Mouse (Mus musculus) Patski (cell line): Measurements from ENCODE around the gene Simc1. TPM values are rescaled to one million over a fixed set of nuclear protein-coding genes. Genes with fewer than 3 reads are reported as not detected.
A peak's percentile ranks its signal among the peaks of the same experiment; 100 is the strongest.

Experiments
- ATAC-seq: fragments of 100-300 bp; one replicate; pipeline ENCODE4 v1.8.0; 2021
- CTCF ChIA-PET: fragments of 350-600 bp; sonication (Branson Sonifier 250); formaldehyde crosslinking; loops from one replicate; lab custom pipeline; 2022; ENCODE audit warnings: inconsistent platforms; lab: Charles Lee
- POLR2A ChIA-PET: fragments of 350-600 bp; sonication (Branson Sonifier 250); formaldehyde crosslinking; loops from one replicate; lab custom pipeline; 2022; ENCODE audit warnings: antibody characterized with exemption, inconsistent platforms; lab: Charles Lee
- DNase-seq: peaks from one replicate; pipeline ENCODE4 v3.0.0-alpha.2; 2011; ENCODE audit warnings: low read depth, low spot score
- H3K27me3 ChIP-seq: fragments of 371-371 bp; one replicate; pipeline ENCODE4 v1.5.1; 2021
- CTCF ChIP-seq: fragments of 100-300 bp; IDR thresholded peaks from one replicate; pipeline ENCODE4 v1.5.1; 2021
- in situ Hi-C: fragments of 300-500 bp; cut with MboI; formaldehyde crosslinking; loops from 3 replicates; pipeline ENCODE4 v1.11.1; 2018; ENCODE audit warnings: low pct_unique_long_range_greater_than_20kb, mixed read lengths
- polyA plus RNA-seq: library from polyadenylated mRNA; unstranded; gene quantifications from one replicate; pipeline ENCODE4 v1.2.3, GENCODE M21; 2021

The Simc1 gene
- polyA plus RNA-seq, 1 experiment from 2014 or later: 8.8 TPM

DNA sequence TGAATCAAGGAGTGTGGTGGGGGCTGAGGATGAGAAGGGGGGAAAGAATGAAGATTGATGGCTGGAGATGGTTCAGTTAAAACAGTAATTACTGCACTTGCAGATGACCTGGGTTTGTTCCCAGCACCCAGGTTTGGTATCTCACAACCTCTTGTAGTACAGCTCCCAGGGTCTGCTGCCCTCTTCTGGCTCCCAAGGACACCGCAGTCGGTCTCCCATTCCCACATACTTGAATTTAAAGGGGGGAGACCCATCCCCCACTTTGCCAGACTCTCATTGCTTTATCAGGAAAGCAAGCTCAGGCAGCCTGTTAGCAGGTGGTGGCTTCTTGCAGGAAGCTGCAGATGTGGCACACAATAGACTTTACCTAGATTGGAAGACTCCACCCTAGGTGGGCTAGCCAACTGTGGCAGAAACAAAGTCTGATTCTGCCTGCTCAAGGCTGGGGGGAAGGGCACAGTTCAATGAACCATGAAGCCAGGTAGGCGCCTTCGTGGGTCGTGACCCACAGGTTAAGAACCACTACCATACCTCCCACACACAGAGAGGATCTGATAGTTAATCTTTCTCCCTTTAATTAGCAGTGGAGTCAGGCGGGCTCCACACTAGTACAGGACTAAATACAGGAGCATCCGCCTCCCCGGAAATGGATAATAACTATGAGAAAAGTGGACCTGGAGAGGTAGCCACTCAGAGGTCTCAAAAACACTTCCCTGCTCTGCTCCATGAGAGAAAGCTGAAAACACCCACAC lies 62.2 kb downstream of the Simc1 start:
- POLR2A ChIA-PET: interaction anchor here (1.1 kb wide), 1 partner anchor 13 kb away, joined by 3 read pairs; no protein-coding TSS in a partner anchor
- DNase-seq: no peak
- TF ChIP-seq CTCF: no peak
- CTCF ChIA-PET: interaction anchor here (0.6 to 1.6 kb wide), 5 partner anchors 10 to 133 kb away, joined by 3 to 4 read pairs (median 3); no protein-coding TSS in a partner anchor
- ATAC-seq: no peak
- in situ Hi-C loops: no loop called here
- no peaks in the 10 kb centered on the region for H3K27me3 ChIP-seq

DNA sequence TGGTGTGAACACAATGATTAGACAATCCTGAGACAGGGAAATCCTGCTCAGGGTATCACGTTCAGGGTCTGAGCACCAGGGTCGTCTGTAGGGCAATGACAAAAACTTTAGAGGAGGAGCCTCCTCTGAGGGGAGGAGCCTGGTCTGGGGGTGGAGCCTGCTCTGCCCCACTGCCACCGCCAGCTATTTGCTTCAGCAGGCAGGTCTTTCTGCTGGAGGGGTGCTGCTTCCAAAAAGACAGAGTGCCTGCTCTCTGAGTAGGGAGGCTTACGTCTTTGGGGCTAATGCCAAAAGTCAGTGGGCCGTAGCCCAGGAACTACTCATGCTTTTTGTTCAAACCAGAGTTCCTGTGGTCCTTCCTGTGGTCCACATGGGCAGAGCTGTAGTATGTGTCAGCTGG lies 64.8 kb downstream of the Simc1 start:
- ChIA-PET CTCF (no interaction called here), POLR2A (no interaction called here)
- H3K27me3 ChIP-seq: no peaks in the 10 kb centered on the region
- DNase-seq (no peak), ATAC-seq (no peak)
- TF ChIP-seq CTCF: no peak
- in situ Hi-C loops: no loop called here

- ChIA-PET POLR2A (no interaction called here), CTCF (no interaction called here)
- in situ Hi-C loops: no loop called here
- no peak for TF ChIP-seq CTCF
- no peak for DNase-seq
- ATAC-seq: no peak
- no peaks in the 10 kb centered on the region for H3K27me3 ChIP-seq
Observed at GRCm38 (mm10) chr13:54569282-54569681, 65.7 kb downstream of the Simc1 start.

GRCm38 (mm10) chr13:54570736-54571135 lies 67.2 kb downstream of the Simc1 start:
- no peak for TF ChIP-seq CTCF
- ATAC-seq: no peak
- POLR2A ChIA-PET: no interaction called here

GRCm38 (mm10) chr13:54571637-54572036 lies 68.1 kb downstream of the Simc1 start:
- ChIA-PET CTCF (no interaction called here), POLR2A (no interaction called here)
- TF ChIP-seq CTCF: no peak
- no peaks in the 10 kb centered on the region for H3K27me3 ChIP-seq
- in situ Hi-C loops: loop anchor here (10.0 kb wide), 1 partner anchor 113 kb away; no protein-coding TSS in a partner anchor
- ATAC-seq: no peak
- DNase-seq: no peak

More at GRCm38 (mm10) chr13:54570736-54571135, 67.2 kb downstream of the Simc1 start:
- CTCF ChIA-PET: no interaction called here
- in situ Hi-C loops: loop anchor here (10.0 kb wide), 1 partner anchor 114 kb away; no protein-coding TSS in a partner anchor
- no peak for DNase-seq
- no peaks in the 10 kb centered on the region for H3K27me3 ChIP-seq

GRCm38 (mm10) chr13:54572621-54573020 lies 69.0 kb downstream of the Simc1 start:
- in situ Hi-C loops: loop anchor here (10.0 kb wide), 1 partner anchor 112 kb away; no protein-coding TSS in a partner anchor
- no peaks in the 10 kb centered on the region for H3K27me3 ChIP-seq
- no peak for ATAC-seq
- CTCF ChIA-PET: no interaction called here
- no peak for TF ChIP-seq CTCF
- POLR2A ChIA-PET: no interaction called here
- no peak for DNase-seq

DNA sequence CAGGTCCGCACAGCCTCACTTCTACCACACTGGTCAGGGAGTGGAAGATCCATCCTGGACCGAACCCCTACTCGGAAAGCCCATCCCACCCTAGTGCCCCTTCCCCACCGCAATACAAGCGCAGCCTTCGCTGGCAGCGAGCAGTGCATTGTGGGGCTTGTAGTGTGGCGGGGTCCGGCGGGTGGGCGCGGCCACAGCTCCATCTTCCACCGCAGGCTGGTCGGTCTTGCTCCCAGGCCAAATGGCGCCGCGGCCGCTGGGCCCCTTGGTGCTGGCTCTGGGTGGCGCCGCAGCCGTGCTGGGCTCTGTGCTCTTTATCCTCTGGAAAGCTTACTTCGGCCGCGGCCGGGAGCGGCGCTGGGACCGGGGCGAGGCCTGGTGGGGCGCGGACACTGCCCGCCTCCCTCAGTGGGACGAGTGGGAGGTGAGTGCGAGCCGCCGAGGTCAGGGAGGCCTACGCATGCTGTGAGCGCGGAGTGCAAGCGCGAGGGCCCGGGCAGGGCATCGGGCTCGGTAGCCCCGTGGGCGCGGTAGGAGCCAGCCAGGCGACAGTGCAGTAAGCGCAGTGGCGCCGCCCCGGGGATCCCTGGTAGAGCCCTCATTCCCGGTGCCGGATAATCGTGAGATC lies 71.4 kb downstream of the Simc1 start, which contains the start of gene Arl10:
TSS of gene Arl10 (plus strand) at position 162 of the 628 bp plus-strand sequence.
- no peaks in the 10 kb centered on the region for H3K27me3 ChIP-seq
- no peak for TF ChIP-seq CTCF
- POLR2A ChIA-PET: interaction anchor here (0.8 kb wide), 1 partner anchor 71 kb away, joined by 3 read pairs; the partner anchor contains the start of gene Simc1
- peak; percentile 86 for ATAC-seq
- in situ Hi-C loops: loop anchor here (5.0 to 10.0 kb wide), 2 partner anchors 42 to 110 kb away; no protein-coding TSS in a partner anchor
- no peak for DNase-seq
- CTCF ChIA-PET: interaction anchor here (1.4 kb wide), 1 partner anchor 9 kb away, joined by 3 read pairs; no protein-coding TSS in a partner anchor

- POLR2A ChIA-PET: no interaction called here
- in situ Hi-C loops: loop anchor here (5.0 to 10.0 kb wide), 2 partner anchors 42 to 109 kb away; no protein-coding TSS in a partner anchor
- no peak for TF ChIP-seq CTCF
- DNase-seq: no peak
- CTCF ChIA-PET: interaction anchor here (1.4 kb wide), 1 partner anchor 9 kb away, joined by 3 read pairs; no protein-coding TSS in a partner anchor
- peak; percentile 3 for ATAC-seq
- no peaks in the 10 kb centered on the region for H3K27me3 ChIP-seq
Observed at GRCm38 (mm10) chr13:54575489-54575888, 71.9 kb downstream of the Simc1 start.

GRCm38 (mm10) chr13:54577652-54578507 lies 74.3 kb downstream of the Simc1 start:
- no peak for ATAC-seq
- POLR2A ChIA-PET: interaction anchor here (1.0 kb wide), 1 partner anchor 11 kb away, joined by 3 read pairs; no protein-coding TSS in a partner anchor

More at GRCm38 (mm10) chr13:54577652-54578507, 74.3 kb downstream of the Simc1 start:
- H3K27me3 ChIP-seq: no peaks in the 10 kb centered on the region
- DNase-seq: no peak
- TF ChIP-seq CTCF: no peak
- in situ Hi-C loops: loop anchor here (5.0 to 10.0 kb wide), 2 partner anchors 39 to 107 kb away; no protein-coding TSS in a partner anchor
- CTCF ChIA-PET: no interaction called here
